Mouse (Mus musculus) liver, postnatal 0 days (tissue): ENCODE results near the gene Chn2. TPM values are rescaled to one million over a fixed set of nuclear protein-coding genes. Genes with fewer than 3 reads are reported as not detected.
A peak's percentile ranks its signal among the peaks of the same experiment; 100 is the strongest.

Source experiments
- ATAC-seq: fragments of 200-750 bp; cut with Nextera tagmentation; 2 replicates; pipeline ENCODE4 v1.8.0; 2017; ENCODE audit warnings: mild to moderate bottlenecking, moderate library complexity
- DNase-seq: peaks from one replicate; pipeline ENCODE4 v3.0.0-alpha.2; 2016
- H3K27ac ChIP-seq: fragments of 300-500 bp; sonication (generic); 2 replicates; pipeline ENCODE4 v1.5.1; 2014; ENCODE audit warnings: antibody characterized with exemption, moderate library complexity, mild to moderate bottlenecking, low read depth
- H3K27me3 ChIP-seq: fragments of 300-500 bp; sonication (generic); 2 replicates; pipeline ENCODE4 v1.6.1; 2014; ENCODE audit warnings: low read length, control low read depth, mixed read lengths; ENCODE audit not compliant: insufficient read depth
- H3K36me3 ChIP-seq: fragments of 300-500 bp; sonication (generic); replicated peaks from 2 replicates; pipeline ENCODE4 v1.6.1; 2014; ENCODE audit warnings: mild to moderate bottlenecking, control low read depth, low read length, moderate library complexity, mixed read lengths; ENCODE audit not compliant: insufficient read depth
- H3K4me1 ChIP-seq: fragments of 300-500 bp; sonication (generic); 2 replicates; pipeline ENCODE4 v1.6.1; 2014; ENCODE audit warnings: antibody characterized with exemption, mild to moderate bottlenecking, control low read depth; ENCODE audit not compliant: insufficient read depth
- H3K4me2 ChIP-seq: fragments of 300-500 bp; sonication (generic); 2 replicates; pipeline ENCODE4 v1.6.1; 2014; ENCODE audit warnings: low read depth, mild to moderate bottlenecking, low read length, moderate library complexity, mixed read lengths
- H3K4me3 ChIP-seq: fragments of 300-500 bp; sonication (generic); 2 replicates; pipeline ENCODE4 v1.5.1; 2014; ENCODE audit warnings: low read depth, low read length
- H3K9ac ChIP-seq: fragments of 300-500 bp; sonication (generic); replicated peaks from 2 replicates; pipeline ENCODE4 v1.6.1; 2014; ENCODE audit warnings: mild to moderate bottlenecking, moderate library complexity
- H3K9me3 ChIP-seq: fragments of 300-500 bp; sonication (generic); 2 replicates; pipeline ENCODE4 v1.6.1; 2016; ENCODE audit warnings: mild to moderate bottlenecking, control low read depth, low read length, mixed read lengths
- CTCF ChIP-seq: sonication (generic); IDR thresholded peaks from 2 replicates; pipeline ENCODE4 v1.5.1; 2016; ENCODE audit warnings: antibody characterized with exemption, low read depth
- EP300 ChIP-seq: IDR thresholded peaks from 2 replicates; pipeline ENCODE4 v1.6.1; 2016; ENCODE audit warnings: antibody characterized with exemption, low read depth, mild to moderate bottlenecking
- WGBS: fragments of 180-500 bp; shearing (Covaris S2); extraction: QIAGEN DNeasy Blood & Tissue Kit; methylation state at CpG from one replicate; pipeline ENCODE4 v1.1.7; 2014; ENCODE audit not compliant: insufficient replicate concordance; 5-methylcytosine and 5-hydroxymethylcytosine counted together
- polyA plus RNA-seq: library from polyadenylated mRNA; unstranded; fragments of >200 nt; fragmentation: Nextera tagmentation; extraction: Ambion mirVana; gene quantifications from 2 replicates; pipeline ENCODE4 v1.2.1, GENCODE M21; 2015

Chn2 gene
- polyA plus RNA-seq, 1 experiment from 2014 or later = 10.8 TPM

GRCm38 (mm10) chr6:54179874-54180212 is 140.5 kb downstream of the Chn2 start:
- WGBS = 42% methylated on average over 6 of the region's 6 CpGs
- H3K4me2 ChIP-seq = no peak overlapping the region
- no peaks in the 10 kb centered on the region for H3K36me3 ChIP-seq
- TF ChIP-seq EP300 = no peak
- TF ChIP-seq CTCF = no peak
- H3K9me3 ChIP-seq = no peaks in the 10 kb centered on the region
- no peak overlapping the region for H3K4me3 ChIP-seq
- no peak for ATAC-seq
- peaks cover 15% of the 10 kb centered on the region for H3K4me1 ChIP-seq
- DNase-seq = no peak
- H3K27ac ChIP-seq = peak overlapping the region; percentile 94
- H3K9ac ChIP-seq = no peak overlapping the region
- H3K27me3 ChIP-seq = no peaks in the 10 kb centered on the region

DNA sequence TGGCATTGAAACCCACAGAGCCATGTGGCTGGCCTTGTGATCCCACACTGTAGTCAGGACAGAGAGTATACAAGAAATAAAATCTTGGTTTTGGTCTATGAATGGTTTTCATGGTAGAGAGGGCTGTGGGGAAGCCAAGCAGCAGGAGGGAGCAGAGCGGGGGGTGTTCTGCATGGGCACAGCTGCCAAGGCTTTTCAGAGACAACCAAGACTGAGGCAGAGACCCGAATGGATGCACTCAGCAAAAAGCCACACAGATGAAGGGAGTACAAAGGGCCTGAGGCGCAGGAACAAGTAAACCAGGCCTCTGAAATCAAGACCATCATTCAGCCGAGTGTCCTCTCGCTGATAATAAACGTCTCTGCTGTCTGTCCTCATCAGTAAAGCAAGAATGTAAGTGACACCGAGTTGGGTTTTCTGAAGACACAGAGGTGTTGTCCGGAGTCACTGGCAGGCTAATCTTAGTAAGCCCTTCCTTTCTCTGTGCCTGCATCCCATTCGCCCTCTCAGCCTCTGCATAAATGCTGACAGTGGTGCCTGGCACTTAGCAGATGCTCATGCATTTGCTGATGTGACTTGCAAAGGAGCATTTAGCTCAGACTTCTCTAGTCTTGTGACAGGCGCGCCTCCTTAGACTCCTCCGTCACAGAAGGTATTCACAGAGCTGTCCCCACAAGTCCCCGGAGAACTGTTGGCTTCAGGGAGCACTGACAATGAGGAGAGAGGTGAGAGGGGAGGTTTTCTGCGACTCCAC is 144.6 kb downstream of the Chn2 start:
- no peak for DNase-seq
- no peaks in the 10 kb centered on the region for H3K9me3 ChIP-seq
- no peak overlapping the region for H3K4me3 ChIP-seq
- H3K27me3 ChIP-seq = no peaks in the 10 kb centered on the region
- 70% methylated on average over 14 of the region's 14 CpGs for WGBS
- peaks cover 8% of the 10 kb centered on the region; the same call in 1 of the 2 replicates for H3K4me1 ChIP-seq
- H3K36me3 ChIP-seq = no peaks in the 10 kb centered on the region
- no peak overlapping the region for H3K27ac ChIP-seq
- no peak overlapping the region for H3K9ac ChIP-seq
- TF ChIP-seq EP300 (no peak), CTCF (no peak)
- no peak for ATAC-seq
- no peak overlapping the region for H3K4me2 ChIP-seq

DNA sequence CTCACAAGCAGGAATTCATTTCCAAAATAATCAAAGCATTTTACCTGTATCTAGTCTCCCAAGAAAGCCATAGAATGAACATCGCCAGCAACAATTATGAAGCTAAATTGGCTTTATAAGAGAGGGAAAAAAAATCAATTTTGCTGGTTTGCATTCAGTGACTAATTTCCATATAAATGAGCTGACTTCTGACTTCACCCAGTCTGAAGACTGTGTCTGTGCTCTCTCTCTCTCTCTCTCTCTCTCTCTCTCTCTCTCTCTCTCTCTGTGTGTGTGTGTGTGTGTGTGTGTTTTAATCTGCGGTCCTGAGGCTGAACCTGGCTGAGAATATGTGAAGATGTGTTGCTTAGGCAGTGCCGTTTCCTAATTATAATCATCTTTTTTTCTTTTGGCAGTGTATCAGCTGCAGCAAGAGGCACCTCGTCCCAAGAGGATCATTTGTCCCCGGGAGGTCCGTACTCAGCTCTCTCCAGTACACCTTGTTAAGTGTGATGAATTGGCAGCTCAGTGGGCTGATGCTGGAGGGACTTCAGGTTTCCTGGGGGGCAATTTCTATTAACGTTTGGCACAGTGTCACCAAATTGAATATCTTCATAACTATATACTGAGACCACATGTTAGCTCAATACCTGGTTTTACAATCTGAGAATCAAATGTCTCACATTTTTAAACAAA is 154.4 kb downstream of the Chn2 start:
- WGBS = 79% methylated on average over 7 of the region's 7 CpGs
- no peak for TF ChIP-seq EP300
- TF ChIP-seq CTCF = no peak
- no peaks in the 10 kb centered on the region for H3K4me1 ChIP-seq

DNA sequence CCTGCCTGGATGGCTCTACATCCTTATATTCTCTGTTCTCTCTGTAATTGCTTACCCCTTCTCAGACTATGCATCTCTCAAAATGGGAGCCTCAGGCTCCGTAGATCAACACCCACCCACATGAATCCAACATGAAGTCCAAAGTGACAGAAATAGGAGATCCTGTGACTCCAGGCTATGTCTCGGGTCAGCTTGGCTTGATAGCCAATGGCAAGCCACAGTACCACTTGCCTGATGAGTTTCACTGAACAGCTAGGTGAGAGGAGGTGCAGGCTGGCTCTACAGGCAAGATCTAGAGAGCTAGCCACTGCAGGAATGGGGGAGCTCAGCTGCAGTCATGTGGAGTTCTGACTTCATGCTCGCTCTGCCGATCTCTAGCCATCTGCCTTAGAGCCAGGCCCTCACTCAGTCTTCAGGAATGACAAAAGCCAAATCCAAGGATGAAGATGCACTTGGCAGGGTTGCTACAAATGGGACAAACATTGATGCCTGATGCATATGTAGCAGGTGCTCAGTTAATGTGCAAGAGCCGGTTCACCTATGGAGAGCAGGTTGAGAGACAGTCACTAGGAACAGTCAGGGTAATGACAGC is 158.6 kb downstream of the Chn2 start:
- Histone ChIP-seq H3K4me2 (no peak overlapping the region), H3K4me3 (no peak overlapping the region), H3K36me3 (no peaks in the 10 kb centered on the region), H3K9ac (no peak overlapping the region), H3K9me3 (no peaks in the 10 kb centered on the region), H3K4me1 (peaks cover 9% of the 10 kb centered on the region), H3K27ac (no peak overlapping the region), H3K27me3 (no peaks in the 10 kb centered on the region)
- WGBS = 84% methylated on average over 5 of the region's 5 CpGs
- no peak for DNase-seq
- no peak for ATAC-seq
- no peak for TF ChIP-seq EP300

More for the DNA sequence above, 154.4 kb downstream of the Chn2 start:
- Histone ChIP-seq H3K4me2 (no peak overlapping the region), H3K9me3 (no peaks in the 10 kb centered on the region), H3K27ac (no peak overlapping the region), H3K9ac (no peak overlapping the region), H3K27me3 (no peaks in the 10 kb centered on the region), H3K36me3 (no peaks in the 10 kb centered on the region), H3K4me3 (no peak overlapping the region)
- ATAC-seq (no peak), DNase-seq (no peak)

DNA sequence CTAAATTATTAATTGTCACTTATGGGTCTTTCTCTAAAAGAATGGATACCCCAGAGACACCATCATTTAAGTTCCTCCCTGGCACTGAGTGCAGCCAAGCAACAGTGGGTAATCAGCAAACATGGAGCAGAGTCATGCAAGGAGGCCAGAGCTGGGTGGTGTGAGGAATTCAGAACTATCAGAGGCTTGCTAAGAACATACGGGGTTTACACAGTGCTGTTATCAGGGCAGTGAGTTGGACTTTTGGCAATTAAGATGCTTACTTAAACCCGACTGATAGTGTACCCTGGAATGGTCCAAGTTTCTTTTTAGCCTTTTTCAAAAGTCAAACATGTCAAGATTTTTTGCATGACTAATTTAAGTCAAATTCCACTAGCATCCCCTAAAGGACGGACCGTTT is 160.2 kb downstream of the Chn2 start:
- DNase-seq = no peak

GRCm38 (mm10) chr6:54200031-54200722 is 160.8 kb downstream of the Chn2 start:
- ATAC-seq (no peak), DNase-seq (no peak)
- 76% methylated on average over 11 of the region's 11 CpGs for WGBS
- TF ChIP-seq EP300 = no peak
- TF ChIP-seq CTCF = no peak
- Histone ChIP-seq H3K9me3 (no peaks in the 10 kb centered on the region), H3K4me3 (no peak overlapping the region), H3K4me2 (no peak overlapping the region), H3K27ac (no peak overlapping the region), H3K27me3 (no peaks in the 10 kb centered on the region), H3K9ac (no peak overlapping the region), H3K36me3 (no peaks in the 10 kb centered on the region), H3K4me1 (peaks cover 22% of the 10 kb centered on the region)

More for the DNA sequence above, 160.2 kb downstream of the Chn2 start:
- no peak overlapping the region for H3K4me3 ChIP-seq
- no peak overlapping the region for H3K27ac ChIP-seq
- H3K27me3 ChIP-seq = no peaks in the 10 kb centered on the region
- peaks cover 18% of the 10 kb centered on the region for H3K4me1 ChIP-seq
- no peak for TF ChIP-seq EP300
- TF ChIP-seq CTCF = no peak
- H3K9me3 ChIP-seq = no peaks in the 10 kb centered on the region
- no peak overlapping the region for H3K4me2 ChIP-seq
- H3K9ac ChIP-seq = no peak overlapping the region
- H3K36me3 ChIP-seq = no peaks in the 10 kb centered on the region
- ATAC-seq = no peak
- 59% methylated on average over 4 of the region's 4 CpGs for WGBS
